Mouse (Mus musculus) CD8-positive naive resting alpha-beta T cell, adult 2 months (primary cell): ENCODE measurements around the gene Mgp.
A peak's percentile ranks its signal among the peaks of the same experiment; 100 is the strongest.
"Not testable (repeated sequence)": the region's sequence is repeated elsewhere in the genome, so short reads cannot be mapped to it uniquely, and the experiment has no call there.

Experiments
- DNase-seq, 2 experiments: peaks; one replicate each; pipeline ENCODE4 v3.0.0; 2022; ENCODE audit warnings: low read depth in 2 of 2, low spot score in 2 of 2

The Mgp gene

GRCm38 (mm10) chr6:136898222-136898621, 22.6 kb upstream of the Mgp start:
- DNase-seq: no peak

- no peak for DNase-seq
These were observed 22.2 kb upstream of the Mgp start for GRCm38 (mm10) chr6:136897789-136898188.

GRCm38 (mm10) chr6:136894532-136895339, 19.1 kb upstream of the Mgp start:
- DNase-seq: no peak

GRCm38 (mm10) chr6:136892002-136892401, 16.4 kb upstream of the Mgp start:
- DNase-seq: no peak

- no peak for DNase-seq
These were observed 13.9 kb upstream of the Mgp start for GRCm38 (mm10) chr6:136889554-136889953.

GRCm38 (mm10) chr6:136889067-136889466, 13.4 kb upstream of the Mgp start:
- DNase-seq: no peak

GRCm38 (mm10) chr6:136887854-136888253, 12.2 kb upstream of the Mgp start:
- DNase-seq: no peak

GRCm38 (mm10) chr6:136884766-136885165, 9.1 kb upstream of the Mgp start:
- not testable (repeated sequence) for DNase-seq

- DNase-seq: no peak
These were observed 8.3 kb upstream of the Mgp start for GRCm38 (mm10) chr6:136883961-136884360.

- DNase-seq: no peak
These were observed 7.8 kb upstream of the Mgp start for GRCm38 (mm10) chr6:136883431-136883915.

- no peak for DNase-seq
These were observed 6.1 kb upstream of the Mgp start for GRCm38 (mm10) chr6:136881678-136882077.

- DNase-seq: no peak
These were observed 1.0 kb downstream of the Mgp start for GRCm38 (mm10) chr6:136874599-136874998.

GRCm38 (mm10) chr6:136868921-136869320, 6.7 kb downstream of the Mgp start:
- DNase-seq: no peak

GRCm38 (mm10) chr6:136866150-136866549, 9.5 kb downstream of the Mgp start:
- no peak for DNase-seq

GRCm38 (mm10) chr6:136865360-136865759, 10.3 kb downstream of the Mgp start:
- DNase-seq: no peak

GRCm38 (mm10) chr6:136861020-136861419, 14.6 kb downstream of the Mgp start:
- DNase-seq: peak in 1 of 2 experiments; percentile 38

- no peak for DNase-seq
These were observed 17.2 kb downstream of the Mgp start for GRCm38 (mm10) chr6:136858420-136858819.

GRCm38 (mm10) chr6:136857873-136858260, 17.8 kb downstream of the Mgp start:
- DNase-seq: no peak

GRCm38 (mm10) chr6:136857186-136857872, 18.3 kb downstream of the Mgp start, which contains the start of gene Art4:
Art4 (minus strand) TSS chr6:136857733.
- DNase-seq: peak; percentile 22 to 37

- DNase-seq: peak; percentile 36 to 56
These were observed 19.5 kb downstream of the Mgp start for GRCm38 (mm10) chr6:136856071-136856636.

GRCm38 (mm10) chr6:136855183-136855582, 20.4 kb downstream of the Mgp start:
- no peak for DNase-seq

GRCm38 (mm10) chr6:136854361-136854781, 21.3 kb downstream of the Mgp start:
- DNase-seq: peak; percentile 50 to 61
